Mouse (Mus musculus) lung, postnatal 0 days (tissue): ENCODE measurements around the gene Galk2. TPM values are rescaled to one million over a fixed set of nuclear protein-coding genes. Genes with fewer than 3 reads are reported as not detected.
A peak's percentile ranks its signal among the peaks of the same experiment; 100 is the strongest.

Experiments used
- ATAC-seq: fragments of 200-750 bp; cut with Nextera tagmentation; 2 replicates; pipeline ENCODE4 v1.8.0; 2017; ENCODE audit warnings: moderate library complexity
- DNase-seq: peaks from one replicate; pipeline ENCODE4 v3.0.0-alpha.2; 2016; ENCODE audit warnings: low spot score
- H3K27ac ChIP-seq: fragments of 300-500 bp; sonication (generic); 2 replicates; pipeline ENCODE4 v1.5.1; 2014; ENCODE audit warnings: antibody characterized with exemption, mild to moderate bottlenecking, low read length, mixed read lengths
- H3K27me3 ChIP-seq: fragments of 300-500 bp; sonication (generic); replicated peaks from 2 replicates; pipeline ENCODE4 v1.6.1; 2014; ENCODE audit warnings: low read length, mixed read lengths; ENCODE audit not compliant: insufficient read depth
- H3K36me3 ChIP-seq: fragments of 300-500 bp; sonication (generic); 2 replicates; pipeline ENCODE4 v1.6.1; 2014; ENCODE audit warnings: low read length, mixed read lengths; ENCODE audit not compliant: insufficient read depth
- H3K4me1 ChIP-seq: fragments of 300-500 bp; sonication (generic); 2 replicates; pipeline ENCODE4 v1.6.1; 2014; ENCODE audit warnings: antibody characterized with exemption, low read depth, low read length, mixed read lengths; ENCODE audit not compliant: insufficient read depth
- H3K4me2 ChIP-seq: fragments of 300-500 bp; sonication (generic); replicated peaks from 2 replicates; pipeline ENCODE4 v1.6.1; 2014; ENCODE audit warnings: low read depth, mild to moderate bottlenecking, low read length, moderate library complexity, mixed read lengths
- H3K4me3 ChIP-seq: fragments of 300-500 bp; sonication (generic); 2 replicates; pipeline ENCODE4 v1.5.1; 2014; ENCODE audit warnings: low read depth, low read length
- H3K9ac ChIP-seq: fragments of 300-500 bp; sonication (generic); replicated peaks from 2 replicates; pipeline ENCODE4 v1.6.1; 2014; ENCODE audit warnings: low read depth, mild to moderate bottlenecking
- H3K9me3 ChIP-seq: fragments of 300-500 bp; sonication (generic); 2 replicates; pipeline ENCODE4 v1.6.1; 2016; ENCODE audit warnings: low read length, mixed read lengths
- CTCF ChIP-seq: IDR thresholded peaks from 2 replicates; pipeline ENCODE4 v1.5.1; 2016; ENCODE audit warnings: antibody characterized with exemption, mild to moderate bottlenecking
- EP300 ChIP-seq: IDR thresholded peaks from 2 replicates; pipeline ENCODE4 v1.6.1; 2016; ENCODE audit warnings: antibody characterized with exemption, mild to moderate bottlenecking, control low read depth
- WGBS: fragments of 180-500 bp; shearing (Covaris S2); extraction: QIAGEN DNeasy Blood & Tissue Kit; methylation state at CpG from one replicate; pipeline ENCODE4 v1.1.7; 2014; 5-methylcytosine and 5-hydroxymethylcytosine counted together
- polyA plus RNA-seq: library from polyadenylated mRNA; unstranded; fragments of >200 nt; fragmentation: Nextera tagmentation; extraction: Ambion mirVana; gene quantifications from 2 replicates; pipeline ENCODE4 v1.2.1, GENCODE M21; 2015

Gene Galk2
- polyA plus RNA-seq, 1 experiment from 2014 or later, result 27.1 TPM

GRCm38 (mm10) chr2:125827898-125828297 is 31.0 kb upstream of the Galk2 start:
- no peaks in the 10 kb centered on the region for H3K9me3 ChIP-seq
- H3K9ac ChIP-seq, result no peak overlapping the region
- no peaks in the 10 kb centered on the region for H3K4me1 ChIP-seq
- H3K4me2 ChIP-seq, result no peak overlapping the region
- no peak overlapping the region for H3K27ac ChIP-seq
- H3K4me3 ChIP-seq, result no peak overlapping the region
- ATAC-seq (peak; percentile 58), DNase-seq (peak; percentile 64)
- no peaks in the 10 kb centered on the region for H3K27me3 ChIP-seq
- H3K36me3 ChIP-seq, result peaks cover 14% of the 10 kb centered on the region; the same call in 1 of the 2 replicates
- TF ChIP-seq EP300 (0 out of 2 replicates have a peak, but pooled peaks have one; percentile 7), CTCF (no peak)
- 61% methylated on average over 4 of the region's 4 CpGs for WGBS

- no peak overlapping the region for H3K9ac ChIP-seq
- no peak overlapping the region for H3K27ac ChIP-seq
- WGBS, result 85% methylated on average over 2 of the region's 2 CpGs
- H3K36me3 ChIP-seq, result peaks cover 20% of the 10 kb centered on the region; the same call in 1 of the 2 replicates
- H3K4me3 ChIP-seq, result no peak overlapping the region
- H3K4me1 ChIP-seq, result no peaks in the 10 kb centered on the region
- no peaks in the 10 kb centered on the region for H3K27me3 ChIP-seq
- no peaks in the 10 kb centered on the region for H3K9me3 ChIP-seq
- DNase-seq (no peak), ATAC-seq (no peak)
- no peak overlapping the region for H3K4me2 ChIP-seq
- TF ChIP-seq CTCF (no peak), EP300 (no peak)
These were observed 29.0 kb upstream of the Galk2 start for GRCm38 (mm10) chr2:125829924-125830323.

GRCm38 (mm10) chr2:125838091-125838490 is 20.8 kb upstream of the Galk2 start:
- Histone ChIP-seq H3K36me3 (peaks cover 23% of the 10 kb centered on the region), H3K9me3 (no peaks in the 10 kb centered on the region)
- WGBS, result 93% methylated on average over 7 of the region's 7 CpGs

GRCm38 (mm10) chr2:125838708-125839284 is 20.1 kb upstream of the Galk2 start:
- ATAC-seq, result no peak

More at GRCm38 (mm10) chr2:125838091-125838490, 20.8 kb upstream of the Galk2 start:
- no peak for ATAC-seq
- H3K4me2 ChIP-seq, result no peak overlapping the region
- H3K27ac ChIP-seq, result no peak overlapping the region
- no peak for DNase-seq
- no peak overlapping the region for H3K9ac ChIP-seq
- TF ChIP-seq EP300 (no peak), CTCF (no peak)
- H3K4me1 ChIP-seq, result no peaks in the 10 kb centered on the region
- no peaks in the 10 kb centered on the region for H3K27me3 ChIP-seq
- no peak overlapping the region for H3K4me3 ChIP-seq

GRCm38 (mm10) chr2:125851237-125851636 is 7.7 kb upstream of the Galk2 start:
- no peaks in the 10 kb centered on the region for H3K27me3 ChIP-seq
- no peak overlapping the region for H3K4me3 ChIP-seq
- no peak for DNase-seq
- no peaks in the 10 kb centered on the region for H3K9me3 ChIP-seq
- peaks cover 7% of the 10 kb centered on the region for H3K36me3 ChIP-seq
- H3K9ac ChIP-seq, result no peak overlapping the region
- WGBS, result 69% methylated on average over 2 of the region's 2 CpGs
- no peak overlapping the region for H3K4me2 ChIP-seq
- ATAC-seq, result no peak
- H3K4me1 ChIP-seq, result no peaks in the 10 kb centered on the region
- no peak overlapping the region for H3K27ac ChIP-seq
- TF ChIP-seq EP300 (no peak), CTCF (no peak)

More at GRCm38 (mm10) chr2:125838708-125839284, 20.1 kb upstream of the Galk2 start:
- Histone ChIP-seq H3K27ac (no peak overlapping the region), H3K4me1 (no peaks in the 10 kb centered on the region), H3K9me3 (no peaks in the 10 kb centered on the region), H3K9ac (no peak overlapping the region), H3K4me3 (no peak overlapping the region), H3K27me3 (no peaks in the 10 kb centered on the region), H3K4me2 (no peak overlapping the region), H3K36me3 (peaks cover 20% of the 10 kb centered on the region)
- no peak for DNase-seq
- 76% methylated on average over 2 of the region's 2 CpGs for WGBS
- TF ChIP-seq EP300, result no peak
- TF ChIP-seq CTCF, result no peak

GRCm38 (mm10) chr2:125857707-125858106 is 1.2 kb upstream of the Galk2 start:
- TF ChIP-seq CTCF (peak; percentile 29; the same call in 1 of the 2 replicates), EP300 (no peak)

More at GRCm38 (mm10) chr2:125857707-125858106, 1.2 kb upstream of the Galk2 start:
- no peak for DNase-seq
- Histone ChIP-seq H3K36me3 (no peaks in the 10 kb centered on the region), H3K27me3 (no peaks in the 10 kb centered on the region), H3K4me3 (peak overlapping the region; percentile 98), H3K9ac (no peak overlapping the region), H3K27ac (no peak overlapping the region), H3K9me3 (no peaks in the 10 kb centered on the region), H3K4me1 (no peaks in the 10 kb centered on the region), H3K4me2 (peak overlapping the region; percentile 85; the same call in 1 of the 2 replicates)
- WGBS, result 31% methylated on average over 3 of the region's 3 CpGs
- no peak for ATAC-seq
